Mouse (Mus musculus) embryonic facial prominence, embryonic 14.5 days (tissue): ENCODE data around the gene Ror1. TPM values are rescaled to one million over a fixed set of nuclear protein-coding genes. Genes with fewer than 3 reads are reported as not detected.

Experiments used
- ATAC-seq: fragments of 200-750 bp; cut with Nextera tagmentation; 2 replicates; pipeline ENCODE4 v1.8.0; 2017; ENCODE audit warnings: low read depth, moderate number of reproducible peaks, moderate TSS enrichment
- DNase-seq: peaks from one replicate; pipeline ENCODE4 v3.0.0-alpha.2; 2015; ENCODE audit warnings: low spot score
- H3K27ac ChIP-seq: fragments of 300-500 bp; sonication (generic); replicated peaks from 2 replicates; pipeline ENCODE4 v1.5.1; 2014; ENCODE audit warnings: low read depth, mild to moderate bottlenecking, low read length, moderate library complexity
- H3K27me3 ChIP-seq: fragments of 300-500 bp; sonication (generic); replicated peaks from 2 replicates; pipeline ENCODE4 v1.6.1; 2014; ENCODE audit warnings: low read length; ENCODE audit not compliant: control insufficient read depth, insufficient read depth
- H3K36me3 ChIP-seq: fragments of 300-500 bp; sonication (generic); 2 replicates; pipeline ENCODE4 v1.6.1; 2014; ENCODE audit warnings: low read length, mixed read lengths; ENCODE audit not compliant: control insufficient read depth, insufficient read depth
- H3K4me1 ChIP-seq: fragments of 300-500 bp; sonication (generic); 2 replicates; pipeline ENCODE4 v1.6.1; 2014; ENCODE audit warnings: antibody characterized with exemption, low read length; ENCODE audit not compliant: control insufficient read depth, insufficient read depth
- H3K4me2 ChIP-seq: fragments of 300-500 bp; sonication (generic); 2 replicates; pipeline ENCODE4 v1.6.1; 2014; ENCODE audit warnings: low read depth, mild to moderate bottlenecking, low read length, moderate library complexity, mixed read lengths
- H3K4me3 ChIP-seq: fragments of 300-500 bp; sonication (generic); 2 replicates; pipeline ENCODE4 v1.5.1; 2014; ENCODE audit warnings: low read depth, mild to moderate bottlenecking, low read length
- H3K9ac ChIP-seq: fragments of 300-500 bp; sonication (generic); 2 replicates; pipeline ENCODE4 v1.6.1; 2014; ENCODE audit warnings: low read depth, mild to moderate bottlenecking, low read length, moderate library complexity, mixed read lengths
- H3K9me3 ChIP-seq: fragments of 300-500 bp; sonication (generic); 2 replicates; pipeline ENCODE4 v1.6.1; 2016; ENCODE audit warnings: low read length; ENCODE audit not compliant: control insufficient read depth
- WGBS: fragments of 180-500 bp; shearing (Covaris S2); extraction: QIAGEN DNeasy Blood & Tissue Kit; methylation state at CpG from one replicate; pipeline ENCODE4 v1.1.7; 2014; 5-methylcytosine and 5-hydroxymethylcytosine counted together
- polyA plus RNA-seq: library from polyadenylated mRNA; unstranded; fragments of >200 nt; fragmentation: Nextera tagmentation; extraction: Ambion mirVana; gene quantifications from 2 replicates; pipeline ENCODE4 v1.2.1, GENCODE M21; 2014

Gene Ror1
- polyA plus RNA-seq, 1 experiment from 2014 or later = 10.2 TPM

DNA sequence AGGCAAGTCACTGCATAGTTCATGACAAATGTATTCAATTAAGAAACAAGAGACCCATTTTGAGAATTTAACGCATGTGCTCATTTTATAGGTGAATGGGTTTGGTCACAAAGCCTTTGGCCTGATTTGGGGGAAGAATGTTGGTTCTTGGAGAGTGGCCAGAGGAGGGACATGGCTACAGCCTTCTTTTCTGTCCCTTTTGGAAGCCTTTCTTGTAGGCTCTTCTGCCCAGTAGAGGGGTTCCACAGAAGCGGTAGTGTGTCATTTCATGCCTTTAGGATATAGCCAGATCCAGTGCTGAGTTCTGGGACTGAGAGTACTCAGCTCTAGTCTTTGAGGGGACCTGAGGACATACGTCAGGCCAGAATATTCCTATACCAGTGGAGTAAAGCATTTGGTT is 26.8 kb downstream of the Ror1 start:
- no peak overlapping the region for H3K4me3 ChIP-seq
- WGBS = 79% methylated on average over 3 of the region's 3 CpGs
- no peak overlapping the region for H3K27ac ChIP-seq
- no peak overlapping the region for H3K9ac ChIP-seq
- DNase-seq (no peak), ATAC-seq (no peak)
- no peaks in the 10 kb centered on the region for H3K27me3 ChIP-seq
- peaks cover 7% of the 10 kb centered on the region for H3K4me1 ChIP-seq
- no peaks in the 10 kb centered on the region for H3K9me3 ChIP-seq
- no peak overlapping the region for H3K4me2 ChIP-seq
- no peaks in the 10 kb centered on the region for H3K36me3 ChIP-seq

DNA sequence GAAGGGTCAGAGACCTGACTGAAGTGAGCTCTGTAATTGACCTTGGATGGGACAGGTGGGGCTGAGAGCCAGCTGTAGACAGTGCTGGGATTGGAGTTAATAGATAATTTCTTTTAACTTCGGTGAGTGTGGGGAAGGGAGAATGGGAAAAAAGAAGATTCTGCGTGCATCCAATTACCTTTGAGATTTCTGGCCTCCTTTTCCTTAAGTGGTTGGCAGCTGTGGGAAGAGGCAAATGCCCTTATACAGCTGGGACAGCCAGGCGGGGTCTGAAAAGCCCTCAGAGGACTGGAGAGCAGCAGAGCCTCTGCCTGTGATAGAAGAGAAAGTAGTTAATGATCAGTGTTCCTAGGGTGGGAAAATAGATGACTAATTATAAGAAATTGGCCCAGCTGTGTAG is 27.9 kb downstream of the Ror1 start:
- Histone ChIP-seq H3K36me3 (no peaks in the 10 kb centered on the region), H3K27me3 (no peaks in the 10 kb centered on the region), H3K4me2 (no peak overlapping the region), H3K27ac (no peak overlapping the region), H3K4me1 (peaks cover 12% of the 10 kb centered on the region), H3K9ac (no peak overlapping the region), H3K4me3 (no peak overlapping the region), H3K9me3 (no peaks in the 10 kb centered on the region)
- DNase-seq (no peak), ATAC-seq (no peak)
- WGBS = 50% methylated on average over 3 of the region's 3 CpGs

DNA sequence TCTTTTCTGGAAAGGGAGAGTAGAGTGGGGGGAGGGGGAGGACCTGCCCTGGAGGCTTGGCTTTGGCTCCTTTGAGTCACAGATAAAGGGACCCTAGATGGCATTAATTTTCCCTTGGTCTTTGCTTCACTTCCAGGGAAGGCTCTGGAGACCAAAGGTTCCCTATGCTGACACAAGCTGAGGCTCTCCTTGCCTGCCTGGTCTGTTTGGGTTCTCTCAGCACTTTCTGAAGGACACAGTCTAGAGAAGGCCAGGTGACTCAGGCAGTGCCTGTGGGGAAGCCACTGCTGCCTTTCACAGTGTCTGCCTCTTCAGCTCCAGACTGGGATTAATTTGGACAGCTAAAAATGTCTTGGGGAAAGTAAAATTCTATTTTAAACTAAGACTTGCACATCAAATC is 28.5 kb downstream of the Ror1 start:
- Histone ChIP-seq H3K9ac (no peak overlapping the region), H3K4me3 (no peak overlapping the region), H3K9me3 (no peaks in the 10 kb centered on the region), H3K36me3 (no peaks in the 10 kb centered on the region), H3K27me3 (no peaks in the 10 kb centered on the region), H3K27ac (no peak overlapping the region), H3K4me1 (peaks cover 17% of the 10 kb centered on the region), H3K4me2 (no peak overlapping the region)
- no peak; the same call in 1 of the 2 replicates for ATAC-seq
- DNase-seq = no peak

DNA sequence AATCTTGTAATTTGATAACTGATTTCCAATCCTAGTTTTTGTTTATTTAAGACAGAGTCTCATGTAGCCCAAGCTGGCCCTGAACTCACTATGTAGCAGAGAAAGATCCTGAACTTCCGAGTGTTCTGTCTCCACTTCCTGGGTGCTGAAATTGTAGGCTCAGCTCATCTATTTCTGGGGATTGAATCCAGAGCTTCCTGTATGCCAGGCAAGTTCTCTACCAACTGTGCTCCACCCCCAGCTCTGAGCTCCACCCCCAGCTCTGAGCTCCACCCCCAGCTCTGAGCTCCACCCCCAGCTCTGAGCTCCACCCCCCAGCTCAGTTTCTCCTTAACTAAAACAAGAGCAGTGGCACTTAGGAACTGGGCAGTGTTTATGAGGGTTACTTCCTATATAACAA is 29.3 kb downstream of the Ror1 start:
- WGBS = 95% methylated on average over 1 of the region's 1 CpGs
- no peaks in the 10 kb centered on the region for H3K9me3 ChIP-seq
- DNase-seq = no peak

DNA sequence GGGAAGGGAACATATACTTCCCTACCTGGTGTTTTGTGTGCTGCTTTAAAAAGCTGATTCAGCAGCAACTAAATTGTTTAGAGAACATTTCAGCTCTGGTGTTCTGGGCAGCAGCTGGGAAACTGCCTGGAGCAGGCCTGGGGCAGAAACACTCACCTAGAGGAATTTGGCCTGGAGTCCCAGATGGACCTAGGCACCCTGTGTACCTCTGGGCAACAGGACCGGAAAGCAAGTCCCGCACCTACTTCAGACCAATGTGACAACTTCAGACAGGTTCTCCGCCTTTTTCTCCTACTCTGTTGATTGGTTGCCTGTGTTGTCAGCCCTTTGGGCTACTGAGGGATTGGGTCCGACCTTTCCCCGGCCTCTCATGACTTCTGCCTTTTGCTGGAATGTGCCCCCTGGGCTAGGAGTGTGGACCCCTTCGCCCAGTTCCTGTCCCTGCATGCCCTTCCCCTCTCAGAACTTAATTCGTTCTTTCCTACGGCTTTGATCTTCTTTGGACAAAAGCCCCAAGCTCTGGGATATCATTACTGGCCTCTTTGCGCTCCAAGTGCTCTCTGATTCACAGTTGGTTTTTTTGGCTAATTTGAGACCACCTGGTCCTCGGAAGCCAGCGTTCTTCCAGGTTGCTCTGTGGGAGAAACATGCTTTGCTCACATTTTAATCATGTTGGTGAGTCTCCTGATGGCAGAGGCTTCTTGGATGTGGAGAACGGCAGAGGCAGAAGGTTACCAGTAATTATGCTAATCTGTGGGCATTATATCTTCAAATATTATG is 31.1 kb downstream of the Ror1 start:
- Histone ChIP-seq H3K4me2 (no peak overlapping the region), H3K27ac (no peak overlapping the region), H3K9ac (peak overlapping the region; percentile 19; the same call in 1 of the 2 replicates), H3K36me3 (no peaks in the 10 kb centered on the region), H3K9me3 (no peaks in the 10 kb centered on the region), H3K4me3 (no peak overlapping the region), H3K27me3 (no peaks in the 10 kb centered on the region), H3K4me1 (peaks cover 33% of the 10 kb centered on the region)
- WGBS = 31% methylated on average over 12 of the region's 12 CpGs
- ATAC-seq = no peak
- no peak for DNase-seq

More for the DNA sequence above, 29.3 kb downstream of the Ror1 start:
- ATAC-seq = no peak
- Histone ChIP-seq H3K27me3 (no peaks in the 10 kb centered on the region), H3K27ac (no peak overlapping the region), H3K4me3 (no peak overlapping the region), H3K4me1 (peaks cover 26% of the 10 kb centered on the region), H3K9ac (no peak overlapping the region), H3K4me2 (no peak overlapping the region), H3K36me3 (no peaks in the 10 kb centered on the region)

DNA sequence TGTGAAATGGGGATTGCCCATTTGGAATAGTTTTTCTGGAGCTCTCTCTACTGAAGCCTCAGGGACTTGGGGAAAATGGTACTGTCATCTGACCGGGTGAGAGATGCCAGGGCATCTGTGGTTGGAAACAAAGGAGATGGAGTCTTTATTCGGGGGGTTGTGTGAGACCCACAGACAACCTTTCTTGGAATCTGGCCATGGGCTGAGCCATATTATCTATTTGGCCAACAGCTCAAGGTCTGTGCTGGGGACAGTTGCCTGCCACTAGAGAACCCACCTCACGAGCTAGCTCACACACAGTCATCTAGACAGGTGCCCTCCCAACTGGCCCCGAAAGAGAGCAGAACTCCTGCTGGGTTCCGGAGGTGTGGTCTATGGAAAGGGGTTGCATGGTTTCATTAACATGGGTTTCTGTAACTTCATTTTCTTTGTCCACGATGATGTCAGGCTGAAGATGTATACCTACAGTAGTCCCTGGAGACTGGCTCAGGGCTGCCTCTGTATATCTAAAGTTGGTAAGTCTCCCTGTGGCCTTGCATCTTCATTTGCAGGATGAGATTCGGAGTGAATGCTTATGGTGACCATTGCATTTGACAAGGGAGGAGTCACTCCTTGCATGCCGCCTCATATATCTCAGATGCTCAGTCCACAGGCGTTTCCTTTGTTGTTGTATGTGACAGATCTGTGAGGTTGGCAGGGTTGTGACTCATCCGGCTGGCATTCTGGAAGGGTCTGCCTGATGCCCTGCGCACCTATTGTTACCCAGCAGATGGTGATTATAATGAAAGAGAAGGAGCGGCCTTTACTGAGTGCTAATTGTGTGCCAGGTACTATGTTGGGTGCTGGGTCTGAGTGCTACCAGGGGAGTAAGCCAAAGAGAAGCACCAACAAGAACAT is 32.7 kb downstream of the Ror1 start:
- Histone ChIP-seq H3K9me3 (no peaks in the 10 kb centered on the region), H3K4me3 (no peak overlapping the region), H3K4me1 (peaks cover 36% of the 10 kb centered on the region), H3K27ac (no peak overlapping the region), H3K9ac (no peak overlapping the region), H3K27me3 (no peaks in the 10 kb centered on the region), H3K4me2 (no peak overlapping the region), H3K36me3 (no peaks in the 10 kb centered on the region)
- ATAC-seq (no peak), DNase-seq (no peak)
- 91% methylated on average over 12 of the region's 12 CpGs for WGBS

DNA sequence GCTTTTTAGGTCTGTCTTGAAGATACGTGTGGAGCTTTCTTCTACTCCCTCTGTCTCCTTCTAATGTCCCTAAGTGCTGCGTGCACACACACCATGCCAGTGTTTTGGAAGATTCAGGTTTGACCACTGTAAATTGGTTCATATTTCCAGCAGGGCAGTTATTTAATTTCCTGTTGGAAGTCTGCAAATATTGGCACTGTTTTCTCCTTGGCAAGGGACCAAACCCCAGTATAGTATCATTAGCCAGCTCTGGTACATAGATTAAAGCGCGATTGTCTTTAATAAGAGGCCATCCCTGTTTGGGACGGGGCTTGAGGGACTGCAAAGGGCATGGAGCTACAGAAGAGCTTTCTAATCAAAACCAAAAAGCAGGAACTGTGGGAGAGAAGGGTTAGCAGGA is 33.6 kb downstream of the Ror1 start:
- H3K9me3 ChIP-seq = no peaks in the 10 kb centered on the region
- H3K27me3 ChIP-seq = no peaks in the 10 kb centered on the region
- DNase-seq (peak; percentile 84), ATAC-seq (peak; percentile 50; the same call in 1 of the 2 replicates)
- H3K4me1 ChIP-seq = peaks cover 36% of the 10 kb centered on the region
- H3K9ac ChIP-seq = no peak overlapping the region
- H3K36me3 ChIP-seq = no peaks in the 10 kb centered on the region
- 37% methylated on average over 5 of the region's 5 CpGs for WGBS
- H3K4me3 ChIP-seq = no peak overlapping the region
- H3K27ac ChIP-seq = peak overlapping the region; percentile 46; the same call in 1 of the 2 replicates
- no peak overlapping the region for H3K4me2 ChIP-seq

DNA sequence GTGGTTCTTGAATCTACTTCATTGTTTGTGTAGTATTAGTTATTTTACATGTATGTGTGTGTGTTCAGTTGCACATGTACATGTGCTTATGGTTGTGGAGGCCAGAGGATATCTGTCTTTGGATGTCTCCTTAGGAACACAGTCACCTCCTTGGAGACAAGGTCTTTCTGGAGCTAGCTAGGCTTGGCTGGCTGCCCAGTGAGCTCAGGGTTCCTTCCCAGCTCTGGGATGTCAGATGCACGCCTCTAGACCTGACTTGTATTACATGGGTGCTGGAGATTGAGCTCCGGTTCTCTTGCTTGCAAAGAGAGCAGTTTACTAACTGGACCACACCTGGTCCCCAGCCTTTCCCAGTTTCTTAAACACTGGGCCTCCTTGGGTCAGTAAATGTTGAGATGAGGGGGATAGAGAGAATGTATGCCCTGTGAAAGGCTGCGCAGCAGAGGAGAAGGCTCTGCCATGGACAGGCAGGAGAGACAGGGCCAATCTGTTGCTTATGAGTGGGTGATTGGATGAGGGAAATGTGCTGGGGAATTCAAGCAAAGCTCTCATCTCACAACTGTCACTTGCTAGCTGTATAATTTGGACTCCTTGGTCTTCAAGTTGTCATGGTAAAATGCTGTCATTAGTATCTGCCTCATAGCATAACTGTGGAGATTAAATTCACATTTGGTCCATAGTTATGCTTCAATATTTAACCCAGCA is 35.3 kb downstream of the Ror1 start:
- H3K9me3 ChIP-seq = no peaks in the 10 kb centered on the region
- ATAC-seq = no peak; the same call in 1 of the 2 replicates
- peaks cover 36% of the 10 kb centered on the region for H3K4me1 ChIP-seq
- DNase-seq = peak; percentile 58
- H3K27ac ChIP-seq = no peak overlapping the region
- H3K27me3 ChIP-seq = no peaks in the 10 kb centered on the region
- H3K9ac ChIP-seq = no peak overlapping the region
- H3K4me2 ChIP-seq = no peak overlapping the region
- no peaks in the 10 kb centered on the region for H3K36me3 ChIP-seq
- 52% methylated on average over 3 of the region's 3 CpGs for WGBS
- H3K4me3 ChIP-seq = no peak overlapping the region
